Mouse (Mus musculus) midbrain, embryonic 15.5 days (tissue): Measurements from ENCODE around the gene Rpl12. TPM values are rescaled to one million over a fixed set of nuclear protein-coding genes. Genes with fewer than 3 reads are reported as not detected.
"Not testable (repeated sequence)": the region's sequence is repeated elsewhere in the genome, so short reads cannot be mapped to it uniquely, and the experiment has no call there.

Experiments
- ATAC-seq: fragments of 200-750 bp; cut with Nextera tagmentation; replicated peaks from 2 replicates; pipeline ENCODE4 v1.8.0; 2017; ENCODE audit warnings: moderate TSS enrichment
- H3K27ac ChIP-seq: fragments of 300-500 bp; sonication (generic); 2 replicates; pipeline ENCODE4 v1.5.1; 2015; ENCODE audit warnings: mild to moderate bottlenecking, inconsistent platforms
- H3K27me3 ChIP-seq: fragments of 300-500 bp; sonication (generic); replicated peaks from 2 replicates; pipeline ENCODE4 v1.6.1; 2015; ENCODE audit warnings: inconsistent platforms
- H3K36me3 ChIP-seq: fragments of 300-500 bp; sonication (generic); replicated peaks from 2 replicates; pipeline ENCODE4 v1.6.1; 2015; ENCODE audit warnings: inconsistent platforms
- H3K4me1 ChIP-seq: fragments of 300-500 bp; sonication (generic); 2 replicates; pipeline ENCODE4 v1.6.1; 2015; ENCODE audit warnings: inconsistent platforms
- H3K4me2 ChIP-seq: fragments of 300-500 bp; sonication (generic); 2 replicates; pipeline ENCODE4 v1.6.1; 2015; ENCODE audit warnings: inconsistent platforms, mild to moderate bottlenecking, moderate library complexity
- H3K4me3 ChIP-seq: fragments of 300-500 bp; sonication (generic); 2 replicates; pipeline ENCODE4 v1.5.1; 2015; ENCODE audit warnings: mild to moderate bottlenecking, inconsistent platforms
- H3K9ac ChIP-seq: fragments of 300-500 bp; sonication (generic); 2 replicates; pipeline ENCODE4 v1.6.1; 2015; ENCODE audit warnings: mild to moderate bottlenecking, inconsistent platforms
- H3K9me3 ChIP-seq: fragments of 300-500 bp; sonication (generic); 2 replicates; pipeline ENCODE4 v1.6.1; 2016; ENCODE audit warnings: inconsistent platforms
- WGBS: fragments of 180-500 bp; shearing (Covaris S2); methylation state at CpG from one replicate; pipeline ENCODE4 v1.1.7; 2015; ENCODE audit warnings: mixed read lengths; 5-methylcytosine and 5-hydroxymethylcytosine counted together
- polyA plus RNA-seq: library from polyadenylated mRNA; unstranded; fragments of >200 nt; fragmentation: Nextera tagmentation; extraction: Ambion mirVana; gene quantifications from 2 replicates; pipeline ENCODE4 v1.2.1, GENCODE M21; 2015

Rpl12 gene
- polyA plus RNA-seq, 1 experiment from 2014 or later: 85.8 TPM

DNA sequence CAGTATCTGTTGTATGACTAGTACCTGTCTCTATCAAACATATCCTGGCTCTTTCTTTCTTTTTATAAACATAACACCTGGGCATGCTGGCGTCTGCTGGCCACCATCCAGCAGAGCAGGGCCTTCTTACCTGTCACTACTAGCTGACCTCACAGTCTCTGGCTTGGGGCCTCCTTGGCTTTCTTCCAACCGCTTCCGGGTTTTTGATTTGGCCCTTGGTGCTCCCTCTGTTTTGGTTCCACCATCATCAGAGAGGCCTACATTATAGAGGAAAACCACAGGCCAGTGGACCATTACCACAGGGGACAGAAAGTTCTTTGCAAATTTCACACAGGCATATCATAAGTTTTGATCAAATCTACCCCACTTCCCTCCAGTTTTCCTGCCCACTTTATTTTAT, 28.0 kb downstream of the Rpl12 start:
- H3K27me3 ChIP-seq: no peaks in the 10 kb centered on the region
- no peaks in the 10 kb centered on the region for H3K4me1 ChIP-seq
- no peaks in the 10 kb centered on the region; the same call in 1 of the 2 replicates for H3K36me3 ChIP-seq
- no peaks in the 10 kb centered on the region for H3K9me3 ChIP-seq
- no peak overlapping the region for H3K27ac ChIP-seq
- no peak for ATAC-seq
- no peak overlapping the region for H3K4me3 ChIP-seq
- no peak overlapping the region for H3K9ac ChIP-seq
- no peak overlapping the region for H3K4me2 ChIP-seq
- WGBS: 80% methylated on average over 3 of the region's 3 CpGs

DNA sequence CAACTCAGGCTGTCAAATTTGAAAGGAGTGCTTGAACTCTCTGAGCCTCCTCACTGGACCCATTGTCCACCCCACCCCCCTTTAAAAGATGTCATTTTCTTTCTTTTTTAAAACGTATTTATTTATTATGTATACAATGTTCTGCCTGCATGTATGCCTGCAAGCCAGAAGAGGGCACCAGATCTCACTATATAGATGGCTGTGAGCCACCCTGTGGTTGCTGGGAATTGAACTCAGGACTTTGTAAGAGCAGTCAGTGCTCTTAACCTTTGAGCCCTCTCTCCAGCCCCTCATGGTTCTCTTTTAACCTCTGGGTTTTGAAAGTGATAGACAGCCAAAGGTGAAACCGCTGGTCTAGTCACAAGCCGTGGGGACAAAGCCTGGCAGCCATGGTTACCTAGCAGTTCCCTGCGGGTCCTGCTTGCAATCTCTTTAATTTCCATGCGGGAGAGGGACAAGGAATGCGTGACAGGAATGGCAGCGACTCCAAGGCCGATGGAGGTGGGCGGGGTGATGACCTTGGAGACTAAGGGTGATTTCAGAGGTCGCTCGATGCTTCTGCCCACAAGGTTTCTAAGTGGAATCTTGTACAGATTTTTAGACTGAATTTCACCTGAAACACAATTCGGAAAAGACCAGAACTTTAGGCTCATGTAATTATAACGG, 28.9 kb downstream of the Rpl12 start:
- Histone ChIP-seq H3K27me3 (no peaks in the 10 kb centered on the region), H3K9me3 (no peaks in the 10 kb centered on the region), H3K4me2 (no peak overlapping the region), H3K9ac (no peak overlapping the region), H3K4me1 (no peaks in the 10 kb centered on the region), H3K36me3 (no peaks in the 10 kb centered on the region; the same call in 1 of the 2 replicates), H3K27ac (no peak overlapping the region), H3K4me3 (no peak overlapping the region)
- ATAC-seq: no peak
- 57% methylated on average over 13 of the region's 13 CpGs for WGBS

DNA sequence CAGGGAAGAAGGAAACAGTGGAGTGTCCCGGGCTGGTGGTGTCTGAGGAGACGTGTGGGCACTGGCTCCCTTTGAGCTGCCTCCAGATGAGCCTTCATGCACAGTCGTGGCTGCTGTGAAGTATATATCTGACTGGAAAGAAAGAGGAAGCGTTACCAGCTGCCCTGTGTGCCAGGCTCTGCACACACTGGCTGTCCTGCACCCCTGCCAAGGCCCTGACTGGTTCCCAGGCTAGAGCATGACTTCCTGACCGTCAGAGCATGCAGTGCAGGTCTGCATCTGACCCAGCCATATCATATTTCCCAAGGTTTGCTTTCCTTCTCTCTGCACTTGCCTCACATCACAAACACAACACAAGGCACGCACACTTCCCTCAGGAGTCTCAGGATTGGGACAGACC, 30.8 kb downstream of the Rpl12 start:
- H3K9me3 ChIP-seq: no peaks in the 10 kb centered on the region
- no peaks in the 10 kb centered on the region for H3K4me1 ChIP-seq
- H3K4me3 ChIP-seq: no peak overlapping the region
- 74% methylated on average over 6 of the region's 6 CpGs for WGBS
- no peak overlapping the region for H3K9ac ChIP-seq
- no peaks in the 10 kb centered on the region for H3K27me3 ChIP-seq
- H3K27ac ChIP-seq: no peak overlapping the region
- H3K36me3 ChIP-seq: no peaks in the 10 kb centered on the region; the same call in 1 of the 2 replicates
- H3K4me2 ChIP-seq: no peak overlapping the region
- ATAC-seq: no peak

DNA sequence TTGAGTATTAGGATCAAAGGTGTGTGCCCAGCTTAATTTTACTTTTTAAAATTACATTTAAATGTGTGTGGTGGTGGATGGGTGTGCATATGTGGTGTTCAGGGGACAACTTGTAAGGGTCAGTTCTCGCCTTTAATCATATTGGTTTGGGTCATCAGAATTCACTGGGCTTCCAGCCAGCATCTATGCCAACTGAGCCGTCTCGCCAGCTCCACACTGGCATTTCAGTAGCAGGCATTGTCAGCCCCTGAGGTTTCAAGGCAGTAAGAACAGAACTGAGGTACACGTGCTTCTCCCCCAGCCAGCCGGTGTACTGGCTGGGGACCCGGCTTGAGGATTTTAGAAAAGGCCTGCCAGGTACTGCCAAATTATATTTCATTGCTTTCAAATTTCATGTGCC, 35.7 kb downstream of the Rpl12 start:
- ATAC-seq: no peak
- H3K9ac ChIP-seq: no peak overlapping the region
- WGBS: 67% methylated on average over 6 of the region's 6 CpGs
- H3K4me2 ChIP-seq: no peak overlapping the region
- H3K36me3 ChIP-seq: peaks cover under 1% of the 10 kb centered on the region; the same call in 1 of the 2 replicates
- H3K9me3 ChIP-seq: no peaks in the 10 kb centered on the region
- H3K4me1 ChIP-seq: no peaks in the 10 kb centered on the region
- no peaks in the 10 kb centered on the region for H3K27me3 ChIP-seq
- no peak overlapping the region for H3K4me3 ChIP-seq
- no peak overlapping the region for H3K27ac ChIP-seq

DNA sequence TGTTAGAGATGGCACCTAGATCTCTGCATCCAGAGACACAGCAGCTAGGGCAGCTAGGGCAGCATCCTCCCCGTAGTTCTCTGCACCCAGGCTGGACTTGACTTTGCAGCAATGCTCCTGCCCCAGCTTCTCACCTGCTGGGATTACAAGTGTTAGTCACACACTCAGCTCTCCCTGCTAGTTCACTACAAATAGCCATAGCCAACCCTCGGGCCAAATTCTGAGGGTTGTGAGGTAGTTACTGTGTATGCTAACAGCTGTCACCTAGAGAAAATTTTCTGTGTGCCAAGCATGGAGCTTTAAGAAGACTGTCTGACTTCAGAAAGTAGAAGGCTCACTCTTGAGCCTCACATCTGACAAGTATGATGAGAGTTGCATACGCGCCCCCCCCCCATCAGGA, 36.4 kb downstream of the Rpl12 start:
- WGBS: 81% methylated on average over 4 of the region's 4 CpGs
- no peaks in the 10 kb centered on the region for H3K4me1 ChIP-seq
- ATAC-seq: no peak
- H3K4me2 ChIP-seq: no peak overlapping the region
- no peaks in the 10 kb centered on the region for H3K9me3 ChIP-seq
- no peak overlapping the region for H3K9ac ChIP-seq
- H3K36me3 ChIP-seq: peaks cover 4% of the 10 kb centered on the region; the same call in 1 of the 2 replicates
- H3K27me3 ChIP-seq: no peaks in the 10 kb centered on the region
- H3K27ac ChIP-seq: no peak overlapping the region
- no peak overlapping the region for H3K4me3 ChIP-seq

DNA sequence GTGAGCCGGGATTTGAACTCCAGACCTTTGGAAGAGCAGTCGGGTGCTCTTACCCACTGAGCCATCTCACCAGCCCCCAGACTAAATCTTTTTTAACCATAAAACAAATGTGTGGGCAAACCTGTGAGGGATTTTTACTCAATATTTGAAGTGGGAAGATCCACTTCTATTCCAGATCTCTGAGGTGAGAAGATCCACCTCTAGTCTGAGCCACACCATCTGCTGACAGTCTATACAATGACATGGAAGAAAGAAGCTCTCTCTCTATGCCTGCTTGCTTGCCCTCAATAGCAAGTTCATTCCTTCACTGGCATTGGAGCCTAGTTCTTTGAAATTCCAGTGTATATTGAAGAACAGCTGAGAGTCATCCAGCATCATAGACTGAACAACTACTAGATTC, 38.4 kb downstream of the Rpl12 start:
- ATAC-seq: no peak
- Histone ChIP-seq H3K36me3 (peaks cover 7% of the 10 kb centered on the region), H3K4me1 (no peaks in the 10 kb centered on the region), H3K27me3 (no peaks in the 10 kb centered on the region), H3K4me2 (no peak overlapping the region), H3K27ac (no peak overlapping the region), H3K9ac (no peak overlapping the region), H3K4me3 (no peak overlapping the region), H3K9me3 (no peaks in the 10 kb centered on the region)
- WGBS: 91% methylated on average over 2 of the region's 2 CpGs

DNA sequence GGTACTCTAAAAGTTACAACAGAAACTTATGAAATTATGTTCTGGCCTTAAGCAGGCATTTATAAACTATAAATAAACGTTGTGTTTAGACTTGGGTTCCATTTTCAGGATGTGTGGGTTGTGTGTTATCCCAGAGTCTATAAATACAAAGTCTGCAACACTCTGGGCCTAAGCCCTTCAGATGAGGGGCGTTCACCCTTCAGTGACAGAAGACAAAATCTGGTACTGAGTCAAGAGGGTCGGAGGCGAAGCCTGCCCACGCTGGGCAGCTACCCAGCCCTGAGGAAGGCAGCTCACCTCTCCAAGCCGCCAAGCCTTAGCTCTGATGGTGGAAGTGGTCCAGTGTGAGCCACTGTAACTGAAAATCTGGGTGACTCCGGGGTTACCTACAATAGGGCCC, 40.8 kb downstream of the Rpl12 start:
- Histone ChIP-seq H3K27ac (no peak overlapping the region), H3K4me1 (no peaks in the 10 kb centered on the region), H3K27me3 (no peaks in the 10 kb centered on the region), H3K4me2 (no peak overlapping the region), H3K36me3 (peaks cover 7% of the 10 kb centered on the region), H3K9me3 (no peaks in the 10 kb centered on the region), H3K4me3 (no peak overlapping the region), H3K9ac (no peak overlapping the region)
- WGBS: 84% methylated on average over 7 of the region's 7 CpGs
- ATAC-seq: no peak

DNA sequence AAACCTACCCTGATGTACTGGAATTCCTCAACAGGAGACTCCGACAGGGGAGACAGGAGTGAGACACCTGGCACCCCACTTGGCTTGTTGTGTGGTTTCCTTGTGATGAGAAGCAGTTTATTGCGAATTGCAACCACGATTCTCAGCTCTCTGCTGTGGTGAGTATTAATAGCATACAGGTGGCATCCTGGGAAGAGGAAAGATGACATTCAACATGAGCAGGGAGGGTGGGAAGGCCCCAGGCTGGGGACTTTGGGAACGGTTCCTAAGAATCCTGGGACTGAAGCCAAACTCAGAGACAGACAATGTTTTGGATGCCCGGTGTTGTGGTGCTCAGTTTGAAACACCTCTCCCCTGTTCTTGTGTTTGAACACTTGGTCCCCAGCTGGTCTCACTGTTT, 43.7 kb downstream of the Rpl12 start:
- peaks cover 7% of the 10 kb centered on the region for H3K36me3 ChIP-seq
- WGBS: 74% methylated on average over 5 of the region's 5 CpGs

DNA sequence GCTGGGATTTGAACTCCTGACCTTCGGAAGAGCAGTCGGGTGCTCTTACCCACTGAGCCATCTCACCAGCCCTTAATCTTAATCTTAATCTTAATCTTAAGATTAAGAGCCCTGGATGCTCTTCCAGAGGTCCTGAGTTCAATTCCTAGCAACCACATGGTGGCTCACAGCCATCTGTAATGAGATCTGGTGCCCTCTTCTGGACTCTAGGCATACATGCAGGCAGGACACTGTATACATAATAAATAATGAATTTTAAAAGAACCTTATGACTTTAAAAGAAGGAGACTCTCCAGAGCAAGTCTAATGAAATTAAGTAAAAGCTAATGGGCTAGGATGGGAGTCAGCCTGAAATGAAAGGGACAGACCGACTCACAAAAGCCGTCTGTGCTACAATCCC, 47.7 kb downstream of the Rpl12 start:
- WGBS: 82% methylated on average over 4 of the region's 4 CpGs

More for the DNA sequence above, 43.7 kb downstream of the Rpl12 start:
- Histone ChIP-seq H3K9ac (no peak overlapping the region), H3K4me2 (no peak overlapping the region), H3K27ac (no peak overlapping the region), H3K4me1 (no peaks in the 10 kb centered on the region), H3K27me3 (no peaks in the 10 kb centered on the region), H3K9me3 (no peaks in the 10 kb centered on the region), H3K4me3 (no peak overlapping the region)
- no peak for ATAC-seq

DNA sequence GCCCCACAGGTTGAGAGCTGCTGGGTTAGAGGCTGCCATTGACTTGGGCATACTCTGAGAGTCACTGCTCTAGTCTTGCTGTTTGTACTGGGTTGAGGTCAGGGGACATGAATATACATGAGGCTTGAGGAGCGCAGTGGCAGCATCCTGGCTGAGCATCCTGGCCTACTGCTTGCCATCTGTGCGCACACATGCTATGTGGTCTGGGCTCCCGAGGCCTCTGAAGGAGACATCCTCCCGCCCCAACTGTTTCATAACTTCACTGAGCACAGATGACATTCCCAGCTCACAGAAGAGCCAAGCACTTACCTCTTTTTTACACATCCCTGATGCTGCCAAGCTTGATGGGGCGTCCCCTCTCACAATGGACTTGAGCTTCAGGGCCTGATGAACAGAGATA, 53.5 kb downstream of the Rpl12 start:
- H3K9ac ChIP-seq: no peak overlapping the region
- WGBS: 56% methylated on average over 5 of the region's 5 CpGs
- H3K4me2 ChIP-seq: no peak overlapping the region
- ATAC-seq: no peak
- H3K4me3 ChIP-seq: no peak overlapping the region
- no peaks in the 10 kb centered on the region for H3K36me3 ChIP-seq
- no peak overlapping the region for H3K27ac ChIP-seq
- H3K27me3 ChIP-seq: no peaks in the 10 kb centered on the region
- no peaks in the 10 kb centered on the region for H3K4me1 ChIP-seq
- H3K9me3 ChIP-seq: no peaks in the 10 kb centered on the region

More for the DNA sequence above, 47.7 kb downstream of the Rpl12 start:
- H3K9ac ChIP-seq, ATAC-seq, H3K27me3 ChIP-seq, H3K9me3 ChIP-seq, H3K4me3 ChIP-seq, H3K4me1 ChIP-seq, H3K4me2 ChIP-seq, H3K36me3 ChIP-seq, H3K27ac ChIP-seq: not testable (repeated sequence)

Other genes starting within 250 kb of the Rpl12 start
- 73.5 and 76.5 TPM in 2 replicates for gene Cdk9, start 248.5 kb upstream of the Rpl12 start, polyA plus RNA-seq
- 54.7 and 57.2 TPM in 2 replicates for gene Sh2d3c, start 240.5 kb upstream of the Rpl12 start, polyA plus RNA-seq
- 3.4 and 4.1 TPM in 2 replicates for gene 6330409D20Rik, start 220.5 kb upstream of the Rpl12 start, polyA plus RNA-seq
- gene Tor2a, start 204.3 kb upstream of the Rpl12 start, polyA plus RNA-seq: 54.1 and 55.9 TPM in 2 replicates
- gene Ttc16, start 185.9 kb upstream of the Rpl12 start, polyA plus RNA-seq: 0.89 and 0.92 TPM in 2 replicates
- 5.9 and 6.1 TPM in 2 replicates for gene Ptrh1, start 185.8 kb upstream of the Rpl12 start, polyA plus RNA-seq
- 1.0 and 1.2 TPM in 2 replicates for gene Cfap157, start 177.1 kb upstream of the Rpl12 start, polyA plus RNA-seq
- gene Stxbp1, start 114.3 kb upstream of the Rpl12 start, polyA plus RNA-seq: 324 and 330 TPM in 2 replicates
- gene Fam129b, start 85.4 kb upstream of the Rpl12 start, polyA plus RNA-seq: 29.7 and 31.3 TPM in 2 replicates
- 22.8 and 24.2 TPM in 2 replicates for gene Lrsam1, start 55 bp downstream of the Rpl12 start, polyA plus RNA-seq
- 22.4 and 24.5 TPM in 2 replicates for gene Slc2a8, start 20.5 kb downstream of the Rpl12 start, polyA plus RNA-seq
- gene Garnl3, start 170.1 kb downstream of the Rpl12 start, polyA plus RNA-seq: 53.2 and 61.1 TPM in 2 replicates